Mouse (Mus musculus): ENCODE measurements around the gene Cbx4. TPM values are rescaled to one million over a fixed set of nuclear protein-coding genes. Genes with fewer than 3 reads are reported as not detected.

Gene Cbx4
- polyA plus RNA-seq, 1 experiment from 2014 or later, result 7.7 TPM

GRCm38 (mm10) chr11:119127686-119128473 is 41.9 kb upstream of the Cbx4 start:
- Histone ChIP-seq H3K4me1 (ENCODE audit: control insufficient read depth, insufficient read depth, low read length) (peaks cover 41% of the 10 kb centered on the region), H3K4me2 (peak overlapping the region; percentile 19), H3K9ac (ENCODE audit: low read depth, low read length) (peak overlapping the region; percentile 28; the same call in 1 of the 2 replicates), H3K9me3 (replicated peaks; ENCODE audit: control insufficient read depth, low read length) (no peaks in the 10 kb centered on the region; the same call in 1 of the 2 replicates), H3K27ac (ENCODE audit: low read depth, low read length) (no peak overlapping the region), H3K4me3 (ENCODE audit: low read depth, low read length) (no peak overlapping the region), H3K27me3 (ENCODE audit: control insufficient read depth, insufficient read depth, low read length) (0 out of 2 replicates have a peak, but pooled peaks cover 15% of the 10 kb centered on the region), H3K36me3 (ENCODE audit: control insufficient read depth, insufficient read depth, low read length) (no peaks in the 10 kb centered on the region)
- 0 out of 2 replicates have a peak, but pooled peaks have one; percentile 57 for ATAC-seq (replicated peaks; ENCODE audit: insufficient number of reproducible peaks, low FRiP score, low TSS enrichment)
- WGBS (ENCODE audit: insufficient replicate concordance), result 50% methylated on average over 9 of the region's 9 CpGs

GRCm38 (mm10) chr11:119127147-119127546 is 41.1 kb upstream of the Cbx4 start:
- Histone ChIP-seq H3K36me3 (ENCODE audit: control insufficient read depth, insufficient read depth, low read length) (no peaks in the 10 kb centered on the region), H3K9me3 (replicated peaks; ENCODE audit: control insufficient read depth, low read length) (no peaks in the 10 kb centered on the region; the same call in 1 of the 2 replicates), H3K27me3 (ENCODE audit: control insufficient read depth, insufficient read depth, low read length) (0 out of 2 replicates have a peak, but pooled peaks cover 17% of the 10 kb centered on the region), H3K4me1 (ENCODE audit: control insufficient read depth, insufficient read depth, low read length) (peaks cover 41% of the 10 kb centered on the region), H3K9ac (ENCODE audit: low read depth, low read length) (no peak overlapping the region; the same call in 1 of the 2 replicates), H3K27ac (ENCODE audit: low read depth, low read length) (no peak overlapping the region), H3K4me3 (ENCODE audit: low read depth, low read length) (no peak overlapping the region), H3K4me2 (no peak overlapping the region; the same call in 1 of the 2 replicates)
- WGBS (ENCODE audit: insufficient replicate concordance), result 34% methylated on average over 12 of the region's 12 CpGs
- no peak for ATAC-seq (replicated peaks; ENCODE audit: insufficient number of reproducible peaks, low FRiP score, low TSS enrichment)

- peak; percentile 75 for ATAC-seq (replicated peaks; ENCODE audit: insufficient number of reproducible peaks, low FRiP score, low TSS enrichment)
- WGBS (ENCODE audit: insufficient replicate concordance), result 33% methylated on average over 23 of the region's 23 CpGs
- Histone ChIP-seq H3K9ac (ENCODE audit: low read depth, low read length) (no peak overlapping the region; the same call in 1 of the 2 replicates), H3K9me3 (replicated peaks; ENCODE audit: control insufficient read depth, low read length) (no peaks in the 10 kb centered on the region; the same call in 1 of the 2 replicates), H3K4me3 (ENCODE audit: low read depth, low read length) (0 out of 2 replicates have a peak overlapping the region, but pooled peaks have one; percentile 3), H3K4me1 (ENCODE audit: control insufficient read depth, insufficient read depth, low read length) (peaks cover 41% of the 10 kb centered on the region), H3K36me3 (ENCODE audit: control insufficient read depth, insufficient read depth, low read length) (no peaks in the 10 kb centered on the region), H3K4me2 (peak overlapping the region; percentile 45), H3K27me3 (ENCODE audit: control insufficient read depth, insufficient read depth, low read length) (0 out of 2 replicates have a peak, but pooled peaks cover 17% of the 10 kb centered on the region), H3K27ac (ENCODE audit: low read depth, low read length) (peak overlapping the region; percentile 57; the same call in 1 of the 2 replicates)
Observed at GRCm38 (mm10) chr11:119125929-119126861, 40.2 kb upstream of the Cbx4 start.

GRCm38 (mm10) chr11:119124536-119124935 is 38.5 kb upstream of the Cbx4 start:
- H3K4me1 ChIP-seq (ENCODE audit: control insufficient read depth, insufficient read depth, low read length), result peaks cover 35% of the 10 kb centered on the region
- WGBS (ENCODE audit: insufficient replicate concordance), result 86% methylated on average over 6 of the region's 6 CpGs

DNA sequence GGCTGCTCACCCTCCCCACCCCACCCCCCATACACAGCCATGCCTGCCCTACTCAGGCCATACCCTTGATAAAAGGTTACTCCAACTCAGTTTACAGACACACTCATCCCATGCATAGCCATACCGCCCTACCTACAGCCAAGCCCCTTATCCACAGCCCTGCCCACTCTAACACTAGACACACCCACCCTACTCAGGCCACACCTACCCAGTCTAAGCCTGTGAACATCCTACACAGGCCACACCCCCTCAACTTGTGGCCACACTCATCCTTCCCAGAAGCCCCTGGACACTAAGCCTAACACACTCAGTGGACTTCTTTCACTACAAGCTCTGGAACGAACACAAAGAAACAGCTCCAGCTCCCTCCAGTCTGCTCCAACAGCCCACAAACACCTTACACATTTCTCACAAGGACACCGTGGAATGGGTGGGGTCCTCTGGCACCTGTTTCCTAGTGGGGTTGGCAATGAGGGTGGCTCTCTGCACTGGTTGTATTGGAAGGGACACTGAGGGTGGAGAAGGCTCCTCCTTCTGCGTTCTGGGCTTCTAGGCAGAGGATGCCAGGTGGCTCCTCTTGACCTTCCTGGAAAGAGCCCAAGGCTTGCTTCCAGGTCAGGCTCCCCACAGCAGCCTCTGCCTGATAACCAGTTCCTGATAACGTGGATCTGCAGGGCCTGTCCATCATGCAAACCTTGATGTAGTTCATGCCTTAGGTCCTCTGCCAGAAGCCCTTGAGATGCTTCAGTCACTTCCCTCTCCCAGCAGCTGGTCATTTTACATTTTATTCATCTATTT is 37.7 kb upstream of the Cbx4 start:
- H3K4me1 ChIP-seq (ENCODE audit: control insufficient read depth, insufficient read depth, low read length), result peaks cover 36% of the 10 kb centered on the region
- H3K4me2 ChIP-seq, result no peak overlapping the region
- no peak overlapping the region for H3K27ac ChIP-seq (ENCODE audit: low read depth, low read length)
- H3K4me3 ChIP-seq (ENCODE audit: low read depth, low read length), result no peak overlapping the region
- no peak; the same call in 1 of the 2 replicates for ATAC-seq (replicated peaks; ENCODE audit: insufficient number of reproducible peaks, low FRiP score, low TSS enrichment)
- 56% methylated on average over 5 of the region's 5 CpGs for WGBS (ENCODE audit: insufficient replicate concordance)
- no peaks in the 10 kb centered on the region for H3K9me3 ChIP-seq (replicated peaks; ENCODE audit: control insufficient read depth, low read length)
- H3K27me3 ChIP-seq (ENCODE audit: control insufficient read depth, insufficient read depth, low read length), result peaks cover 11% of the 10 kb centered on the region; the same call in 1 of the 2 replicates
- H3K9ac ChIP-seq (ENCODE audit: low read depth, low read length), result no peak overlapping the region
- no peaks in the 10 kb centered on the region for H3K36me3 ChIP-seq (ENCODE audit: control insufficient read depth, insufficient read depth, low read length)

More at GRCm38 (mm10) chr11:119124536-119124935, 38.5 kb upstream of the Cbx4 start:
- Histone ChIP-seq H3K9me3 (replicated peaks; ENCODE audit: control insufficient read depth, low read length) (no peaks in the 10 kb centered on the region), H3K4me2 (no peak overlapping the region), H3K36me3 (ENCODE audit: control insufficient read depth, insufficient read depth, low read length) (no peaks in the 10 kb centered on the region), H3K27me3 (ENCODE audit: control insufficient read depth, insufficient read depth, low read length) (peaks cover 18% of the 10 kb centered on the region; the same call in 1 of the 2 replicates), H3K27ac (ENCODE audit: low read depth, low read length) (no peak overlapping the region), H3K4me3 (ENCODE audit: low read depth, low read length) (no peak overlapping the region), H3K9ac (ENCODE audit: low read depth, low read length) (no peak overlapping the region)
- ATAC-seq (replicated peaks; ENCODE audit: insufficient number of reproducible peaks, low FRiP score, low TSS enrichment), result no peak

GRCm38 (mm10) chr11:119122396-119122795 is 36.4 kb upstream of the Cbx4 start:
- H3K4me1 ChIP-seq (ENCODE audit: control insufficient read depth, insufficient read depth, low read length), result peaks cover 30% of the 10 kb centered on the region
- H3K27ac ChIP-seq (ENCODE audit: low read depth, low read length), result no peak overlapping the region
- peaks cover 8% of the 10 kb centered on the region; the same call in 1 of the 2 replicates for H3K27me3 ChIP-seq (ENCODE audit: control insufficient read depth, insufficient read depth, low read length)
- ATAC-seq (replicated peaks; ENCODE audit: insufficient number of reproducible peaks, low FRiP score, low TSS enrichment), result no peak
- 74% methylated on average over 5 of the region's 5 CpGs for WGBS (ENCODE audit: insufficient replicate concordance)
- H3K4me3 ChIP-seq (ENCODE audit: low read depth, low read length), result no peak overlapping the region
- no peak overlapping the region for H3K4me2 ChIP-seq
- no peak overlapping the region for H3K9ac ChIP-seq (ENCODE audit: low read depth, low read length)
- no peaks in the 10 kb centered on the region for H3K9me3 ChIP-seq (replicated peaks; ENCODE audit: control insufficient read depth, low read length)
- no peaks in the 10 kb centered on the region for H3K36me3 ChIP-seq (ENCODE audit: control insufficient read depth, insufficient read depth, low read length)

- Histone ChIP-seq H3K9ac (ENCODE audit: low read depth, low read length) (no peak overlapping the region), H3K4me2 (no peak overlapping the region), H3K27me3 (ENCODE audit: control insufficient read depth, insufficient read depth, low read length) (peaks cover 8% of the 10 kb centered on the region), H3K36me3 (ENCODE audit: control insufficient read depth, insufficient read depth, low read length) (no peaks in the 10 kb centered on the region), H3K27ac (ENCODE audit: low read depth, low read length) (no peak overlapping the region), H3K4me3 (ENCODE audit: low read depth, low read length) (no peak overlapping the region), H3K9me3 (replicated peaks; ENCODE audit: control insufficient read depth, low read length) (no peaks in the 10 kb centered on the region), H3K4me1 (ENCODE audit: control insufficient read depth, insufficient read depth, low read length) (peaks cover 14% of the 10 kb centered on the region)
- 24% methylated on average over 7 of the region's 7 CpGs for WGBS (ENCODE audit: insufficient replicate concordance)
- no peak for ATAC-seq (replicated peaks; ENCODE audit: insufficient number of reproducible peaks, low FRiP score, low TSS enrichment)
Observed at GRCm38 (mm10) chr11:119118905-119119304, 32.9 kb upstream of the Cbx4 start.
